In the genomic region with DNA sequence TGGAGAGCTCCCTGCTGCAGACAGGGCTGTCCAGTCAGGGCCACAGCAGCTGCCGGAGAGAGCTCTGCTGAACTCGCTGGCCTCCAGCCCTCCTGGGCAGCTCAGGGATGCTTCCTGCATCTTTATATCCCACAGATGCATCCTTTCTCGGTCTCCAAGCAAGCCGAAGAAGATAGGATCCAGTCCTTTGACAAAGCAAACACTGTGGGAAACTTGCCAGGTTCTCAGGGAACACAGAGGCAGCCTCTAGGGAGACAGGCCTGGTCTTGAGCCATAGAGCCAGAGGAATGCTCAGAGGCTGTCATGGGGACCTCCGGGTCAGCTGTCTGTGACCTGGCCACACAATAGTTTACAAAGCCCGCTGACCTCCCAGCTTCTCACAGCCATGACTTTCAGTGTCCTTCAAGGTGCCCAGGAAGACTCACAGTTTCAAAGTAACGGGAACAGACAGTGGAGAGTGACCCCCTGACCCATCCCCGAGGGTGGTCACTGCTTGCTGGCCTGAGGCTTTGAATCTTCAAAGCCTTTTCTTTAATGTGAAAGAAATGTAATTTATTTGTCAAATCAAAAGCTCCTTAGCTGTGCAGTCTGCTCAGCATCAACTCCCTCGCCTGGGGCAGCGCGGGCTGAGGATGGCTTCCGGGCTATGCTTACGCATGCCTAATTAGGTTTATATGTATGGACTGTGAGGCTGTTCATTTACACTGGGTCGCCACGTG, we compare ENCODE assay signal across 9 mouse cellular contexts.
DNase-seq lines count a peak whose midpoint lies in the region; ATAC-seq lines count a peak whose summit lies in the region.
"Had no signal": no experiment of that assay in that cellular context is flagged by ENCODE, and none has a peak within 500 bp of the region (broad histone marks: within the 10 kb centered on the region; RNA-seq: fewer than 3 reads in every experiment).

No protein-coding gene starts in this region.

- no peak for ATAC-seq in megakaryocyte, adult 5-6 weeks (ENCODE audit: poor library complexity, severe bottlenecking)
- ATAC-seq in neural tube, embryonic 14.5 days (ENCODE audit: low read depth), result peak; percentile 47; the same call in 1 of the 2 replicates

- H3K9me3 ChIP-seq in megakaryocyte, embryonic 14.5 days, result peaks cover 51% of the 10 kb centered on the region
- no peaks in the 10 kb centered on the region for H3K9me3 ChIP-seq in neural tube, embryonic 14.5 days (ENCODE audit: control insufficient read depth, low read length)

- intact Hi-C loops in heart, postnatal 25 days (cut with DNase I), result no loop called here

- H3K27me3 ChIP-seq in megakaryocyte, embryonic 14.5 days (replicated peaks), result no peaks in the 10 kb centered on the region
- H3K27me3 ChIP-seq in neural tube, embryonic 14.5 days (ENCODE audit: control insufficient read depth, insufficient read depth, low read length), result no peaks in the 10 kb centered on the region

- H3K36me3 ChIP-seq in megakaryocyte, embryonic 14.5 days (replicated peaks; ENCODE audit: low read length), result no peaks in the 10 kb centered on the region
- H3K36me3 ChIP-seq in neural tube, embryonic 14.5 days (ENCODE audit: control insufficient read depth, insufficient read depth, low read length), result no peaks in the 10 kb centered on the region
- H3K36me3 ChIP-seq: G1E had no signal

- H3K4me1 ChIP-seq in megakaryocyte, embryonic 14.5 days, result no peaks in the 10 kb centered on the region
- H3K4me1 ChIP-seq in neural tube, embryonic 14.5 days (ENCODE audit: control insufficient read depth, insufficient read depth, low read length), result peaks cover 35% of the 10 kb centered on the region

- WGBS in neural tube, embryonic 14.5 days, result 7% methylated on average over 15 of the region's 15 CpGs

- H3K27ac ChIP-seq in neural tube, embryonic 14.5 days (ENCODE audit: low read depth, low read length), result no peak overlapping the region

- H3K4me2 ChIP-seq in neural tube, embryonic 14.5 days (ENCODE audit: low read depth, low read length), result no peak overlapping the region

- peak overlapping the region; percentile 11; the same call in 1 of the 2 replicates for H3K9ac ChIP-seq in neural tube, embryonic 14.5 days (replicated peaks; ENCODE audit: low read depth, low read length)

- H3K4me3 ChIP-seq in megakaryocyte, embryonic 14.5 days (replicated peaks), result peak overlapping the region; percentile 44
- H3K4me3 ChIP-seq in neural tube, embryonic 14.5 days (ENCODE audit: low read depth, low read length), result no peak overlapping the region

- DNase-seq in heart, postnatal 25 days (ENCODE audit: low spot score), result peak; percentile 5
- DNase-seq in kidney, postnatal 4 days, result peak; percentile 62 to 70
- no peak for DNase-seq in frontal cortex, adult 2 months (ENCODE audit: extremely low spot score in 1 of 2, low spot score in 1 of 2)
- no peak for DNase-seq in right cerebral cortex, adult 18-20 months
- DNase-seq in adrenal gland, adult 18-20 months (ENCODE audit: low spot score in 2 of 2), result no peak

Comparison
In these comparisons a context has a peak if more than half of its experiments do, and no peak if none do; other contexts are left out.
1. DNase-seq: peak in heart, postnatal 25 days (single experiment) and kidney, postnatal 4 days (2 of 2); none in frontal cortex, adult 2 months (0 of 2), right cerebral cortex, adult 18-20 months (single experiment) and adrenal gland, adult 18-20 months (0 of 2).